Mouse (Mus musculus): ENCODE measurements around the gene Dtx3. TPM values are rescaled to one million over a fixed set of nuclear protein-coding genes. Genes with fewer than 3 reads are reported as not detected.

Dtx3 gene
- polyA plus RNA-seq, 1 experiment = 157 TPM

- WGBS = 47% methylated on average over 6 of the region's 6 CpGs
- peaks cover 3% of the 10 kb centered on the region; the same call in 1 of the 2 replicates for H3K4me1 ChIP-seq (ENCODE audit: control insufficient read depth, insufficient read depth, low read length)
- DNase-seq = no peak
- TF ChIP-seq CTCF (IDR thresholded peaks at IDR 0.05; ENCODE audit: insufficient read depth, low read length) (no peak), POLR2A (IDR thresholded peaks at IDR 0.05; ENCODE audit: borderline replicate concordance, extremely low read depth, low read depth, low read length) (peak; percentile 44; the same call in 1 of the 2 replicates)
- peak overlapping the region; percentile 40 for H3K4me3 ChIP-seq (replicated peaks; ENCODE audit: extremely low read depth, low read depth, low read length)
Measured at GRCm38 (mm10) chr10:127181566-127181965, 14.0 kb downstream of the Dtx3 start.

DNA sequence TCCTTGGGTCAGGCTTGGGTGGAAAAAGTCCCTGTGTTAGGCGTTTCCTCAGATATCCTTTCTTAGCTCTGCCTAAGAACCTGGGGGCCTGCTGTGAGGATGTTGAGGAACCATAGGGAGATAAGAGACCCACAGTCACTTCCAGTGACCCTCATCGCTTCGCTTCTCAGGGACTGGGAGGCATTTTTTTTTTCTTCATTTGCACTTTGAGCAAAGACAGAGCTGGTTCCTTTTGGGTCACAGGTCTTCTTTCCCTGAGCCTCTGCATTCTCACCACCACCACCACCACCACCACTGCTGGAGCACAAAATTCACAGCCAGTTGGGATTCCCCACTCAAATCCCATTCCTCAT lies 14.9 kb downstream of the Dtx3 start:
- TF ChIP-seq POLR2A (IDR thresholded peaks at IDR 0.05; ENCODE audit: borderline replicate concordance, extremely low read depth, low read depth, low read length) = no peak
- no peak for TF ChIP-seq CTCF (IDR thresholded peaks at IDR 0.05; ENCODE audit: insufficient read depth, low read length)
- no peak for DNase-seq
- H3K4me1 ChIP-seq (ENCODE audit: control insufficient read depth, insufficient read depth, low read length) = peaks cover 3% of the 10 kb centered on the region; the same call in 1 of the 2 replicates
- H3K4me3 ChIP-seq (replicated peaks; ENCODE audit: extremely low read depth, low read depth, low read length) = no peak overlapping the region
- 48% methylated on average over 3 of the region's 3 CpGs for WGBS

DNA sequence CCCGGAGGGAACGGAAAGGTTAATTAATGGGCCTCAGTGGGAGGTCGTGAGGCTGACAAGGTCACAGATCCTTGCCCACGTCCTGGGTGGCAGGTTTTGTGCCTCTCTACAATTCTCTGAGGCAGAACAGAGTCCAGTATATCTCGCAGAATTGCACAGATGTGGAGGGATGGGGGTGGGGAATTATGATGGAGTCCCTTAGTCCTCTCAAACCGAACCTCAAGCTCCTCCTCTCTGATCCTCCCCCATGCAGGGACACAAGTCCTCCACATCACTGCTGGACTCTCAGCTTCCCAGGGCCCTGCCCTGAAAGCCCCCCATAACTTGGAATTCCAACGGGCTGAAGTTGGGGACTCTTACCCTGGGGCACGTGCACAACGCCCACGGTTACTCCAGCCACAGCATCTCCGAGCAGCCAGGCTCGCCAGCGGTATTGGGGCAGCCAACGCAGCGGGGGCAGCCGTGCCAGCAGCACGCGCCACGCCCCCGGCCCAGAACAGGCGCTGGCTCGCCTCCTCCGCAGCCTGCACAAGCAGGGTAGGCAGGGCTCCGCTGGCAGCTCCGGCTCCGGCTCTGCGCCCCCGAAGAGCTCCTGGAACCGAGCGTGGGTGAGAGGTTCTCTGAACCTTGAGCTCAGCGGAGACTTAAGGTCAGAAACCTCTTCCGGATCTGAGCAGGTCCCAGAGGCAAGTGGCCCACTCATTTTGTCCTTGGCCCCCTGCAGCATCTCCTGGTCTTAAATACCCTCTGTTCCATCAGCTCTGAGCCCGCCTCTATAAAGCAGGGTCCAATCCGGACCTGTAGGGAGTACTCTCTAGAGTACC lies 15.4 kb downstream of the Dtx3 start, which contains the start of gene Slc26a10:
Gene Slc26a10 (minus strand): TSS at position 775 of the 824 bp plus-strand sequence.
- peak within 1 kb of the TSS; percentile 6 for H3K4me3 ChIP-seq (replicated peaks; ENCODE audit: extremely low read depth, low read depth, low read length)
- H3K4me1 ChIP-seq (ENCODE audit: control insufficient read depth, insufficient read depth, low read length) = peaks cover 3% of the 10 kb centered on the region; the same call in 1 of the 2 replicates
- 6% methylated on average over 34 of the region's 34 CpGs for WGBS
- DNase-seq = no peak
- TF ChIP-seq POLR2A (IDR thresholded peaks at IDR 0.05; ENCODE audit: borderline replicate concordance, extremely low read depth, low read depth, low read length) (no peak), CTCF (IDR thresholded peaks at IDR 0.05; ENCODE audit: insufficient read depth, low read length) (no peak)

DNA sequence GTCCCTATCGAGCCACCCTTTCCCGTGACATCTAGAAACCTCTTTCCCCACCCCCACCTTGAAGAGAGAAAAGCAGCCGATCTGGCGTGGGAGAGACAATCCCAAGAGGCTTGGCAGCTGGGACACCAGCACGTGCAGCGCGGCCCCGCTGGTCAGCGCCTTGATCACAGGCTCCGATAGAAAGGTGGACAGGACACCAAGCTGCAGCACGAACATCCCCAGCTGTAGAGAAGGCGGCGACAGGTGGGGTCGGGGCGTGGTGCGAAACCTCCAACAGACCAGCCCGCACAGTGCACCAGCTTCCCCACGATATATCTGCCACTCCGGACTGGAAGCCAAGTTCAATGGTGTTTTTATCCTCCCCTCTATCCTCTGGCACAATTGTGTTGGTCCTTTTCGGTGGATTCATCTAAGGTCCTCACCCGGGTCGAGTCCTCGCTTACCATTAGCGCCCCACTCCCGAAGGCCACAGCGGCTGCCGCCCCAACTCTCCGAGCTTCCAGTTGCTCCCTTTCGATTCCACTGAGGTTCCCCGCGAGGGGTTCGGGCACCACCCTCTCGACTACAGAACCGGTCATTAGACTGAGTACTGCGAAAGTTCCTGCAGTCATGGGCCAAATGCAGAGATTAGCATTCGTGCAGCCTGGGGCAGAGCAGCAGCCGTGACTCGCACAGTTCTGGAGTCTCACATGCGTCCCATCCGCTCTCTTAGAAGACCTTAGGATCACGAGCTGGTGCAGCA lies 17.1 kb downstream of the Dtx3 start:
- no peak for DNase-seq
- Histone ChIP-seq H3K4me3 (replicated peaks; ENCODE audit: extremely low read depth, low read depth, low read length) (no peak overlapping the region), H3K4me1 (ENCODE audit: control insufficient read depth, insufficient read depth, low read length) (peaks cover 3% of the 10 kb centered on the region; the same call in 1 of the 2 replicates)
- TF ChIP-seq POLR2A (IDR thresholded peaks at IDR 0.05; ENCODE audit: borderline replicate concordance, extremely low read depth, low read depth, low read length) (no peak), CTCF (IDR thresholded peaks at IDR 0.05; ENCODE audit: insufficient read depth, low read length) (no peak)
- WGBS = 11% methylated on average over 41 of the region's 41 CpGs

- DNase-seq = peak; percentile 73
- Histone ChIP-seq H3K4me3 (replicated peaks; ENCODE audit: extremely low read depth, low read depth, low read length) (peak overlapping the region; percentile 56), H3K4me1 (ENCODE audit: control insufficient read depth, insufficient read depth, low read length) (peaks cover 3% of the 10 kb centered on the region; the same call in 1 of the 2 replicates)
- WGBS = 2% methylated on average over 23 of the region's 23 CpGs
- TF ChIP-seq CTCF (IDR thresholded peaks at IDR 0.05; ENCODE audit: insufficient read depth, low read length) (peak; percentile 82), POLR2A (IDR thresholded peaks at IDR 0.05; ENCODE audit: borderline replicate concordance, extremely low read depth, low read depth, low read length) (no peak)
Measured at GRCm38 (mm10) chr10:127177719-127178118, 17.8 kb downstream of the Dtx3 start.

DNA sequence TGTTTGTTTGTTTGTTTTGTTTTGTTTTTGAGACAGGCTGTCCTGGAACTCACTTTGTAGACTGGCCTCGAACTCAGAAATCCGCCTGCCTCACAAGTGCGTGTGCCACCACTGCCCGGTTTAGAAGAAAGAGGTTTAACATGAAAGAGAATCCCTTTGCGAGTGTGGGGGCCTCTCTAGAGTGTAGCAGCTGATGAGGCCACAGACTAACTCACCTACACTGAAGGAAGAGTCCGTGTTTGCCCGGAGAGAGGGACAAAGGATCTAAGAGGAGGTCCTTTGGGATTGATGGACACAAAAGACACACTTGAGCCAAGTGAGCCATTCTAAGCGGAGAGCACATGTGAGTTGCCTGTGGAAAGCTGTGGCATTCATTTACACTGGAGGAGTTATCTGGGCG lies 18.3 kb downstream of the Dtx3 start:
- no peak for DNase-seq
- Histone ChIP-seq H3K4me3 (replicated peaks; ENCODE audit: extremely low read depth, low read depth, low read length) (no peak overlapping the region), H3K4me1 (ENCODE audit: control insufficient read depth, insufficient read depth, low read length) (peaks cover 3% of the 10 kb centered on the region; the same call in 1 of the 2 replicates)
- WGBS = 24% methylated on average over 9 of the region's 9 CpGs
- TF ChIP-seq POLR2A (IDR thresholded peaks at IDR 0.05; ENCODE audit: borderline replicate concordance, extremely low read depth, low read depth, low read length) (no peak), CTCF (IDR thresholded peaks at IDR 0.05; ENCODE audit: insufficient read depth, low read length) (no peak)

GRCm38 (mm10) chr10:127176756-127177155 lies 18.8 kb downstream of the Dtx3 start:
- H3K4me1 ChIP-seq (ENCODE audit: control insufficient read depth, insufficient read depth, low read length) = peaks cover 3% of the 10 kb centered on the region; the same call in 1 of the 2 replicates
- no peak for TF ChIP-seq POLR2A (IDR thresholded peaks at IDR 0.05; ENCODE audit: borderline replicate concordance, extremely low read depth, low read depth, low read length)
- DNase-seq = no peak
- H3K4me3 ChIP-seq (replicated peaks; ENCODE audit: extremely low read depth, low read depth, low read length) = no peak overlapping the region
- WGBS = 4% methylated on average over 7 of the region's 7 CpGs

GRCm38 (mm10) chr10:127176228-127176627 lies 19.3 kb downstream of the Dtx3 start:
- DNase-seq = no peak
- Histone ChIP-seq H3K4me3 (replicated peaks; ENCODE audit: extremely low read depth, low read depth, low read length) (no peak overlapping the region), H3K4me1 (ENCODE audit: control insufficient read depth, insufficient read depth, low read length) (peaks cover 3% of the 10 kb centered on the region; the same call in 1 of the 2 replicates)
- WGBS = 36% methylated on average over 3 of the region's 3 CpGs
- no peak for TF ChIP-seq POLR2A (IDR thresholded peaks at IDR 0.05; ENCODE audit: borderline replicate concordance, extremely low read depth, low read depth, low read length)
- TF ChIP-seq CTCF (IDR thresholded peaks at IDR 0.05; ENCODE audit: insufficient read depth, low read length) = no peak

DNA sequence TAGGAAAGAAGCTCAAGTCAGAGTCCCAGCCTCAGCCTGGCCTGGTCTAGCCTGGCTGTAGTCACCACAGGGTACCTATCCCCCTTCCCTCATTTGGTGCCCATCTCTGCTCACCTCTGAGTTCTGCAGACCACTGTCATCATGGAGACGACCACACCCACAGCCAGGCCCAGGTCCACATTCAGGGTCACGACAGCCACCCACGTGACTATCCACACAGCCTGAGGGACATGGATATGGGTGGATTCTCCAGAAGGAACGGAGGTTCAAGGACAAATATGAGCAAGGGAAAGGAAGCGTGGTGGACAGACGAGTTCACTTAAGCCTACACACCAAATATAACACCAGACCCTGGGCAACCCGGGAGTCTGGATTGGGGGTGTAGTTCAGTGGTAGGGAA lies 21.4 kb downstream of the Dtx3 start:
- 79% methylated on average over 7 of the region's 7 CpGs for WGBS
- no peak for TF ChIP-seq POLR2A (IDR thresholded peaks at IDR 0.05; ENCODE audit: borderline replicate concordance, extremely low read depth, low read depth, low read length)
- TF ChIP-seq CTCF (IDR thresholded peaks at IDR 0.05; ENCODE audit: insufficient read depth, low read length) = no peak
- no peak for DNase-seq
- H3K4me1 ChIP-seq (ENCODE audit: control insufficient read depth, insufficient read depth, low read length) = peaks cover 8% of the 10 kb centered on the region; the same call in 1 of the 2 replicates
- no peak overlapping the region for H3K4me3 ChIP-seq (replicated peaks; ENCODE audit: extremely low read depth, low read depth, low read length)

Measured in lung, adult 2 months (tissue).